Mouse (Mus musculus) limb, embryonic 14.5 days (tissue): Measurements from ENCODE around the gene Ccr7. TPM values are rescaled to one million over a fixed set of nuclear protein-coding genes. Genes with fewer than 3 reads are reported as not detected.

Source experiments
- ATAC-seq: fragments of 200-750 bp; cut with Nextera tagmentation; 2 replicates; pipeline ENCODE4 v1.8.0; 2017; ENCODE audit warnings: low read depth, moderate number of reproducible peaks, moderate TSS enrichment; ENCODE audit not compliant: low FRiP score
- DNase-seq: peaks from one replicate; pipeline ENCODE4 v3.0.0-alpha.2; 2015; ENCODE audit warnings: low spot score
- H3K27ac ChIP-seq: fragments of 300-500 bp; sonication (generic); replicated peaks from 2 replicates; pipeline ENCODE4 v1.5.1; 2014; ENCODE audit warnings: low read depth, mild to moderate bottlenecking, low read length, moderate library complexity, mixed read lengths
- H3K27me3 ChIP-seq: fragments of 300-500 bp; sonication (generic); 2 replicates; pipeline ENCODE4 v1.6.1; 2014; ENCODE audit warnings: low read length, mixed read lengths; ENCODE audit not compliant: control insufficient read depth, insufficient read depth
- H3K36me3 ChIP-seq: fragments of 300-500 bp; sonication (generic); 2 replicates; pipeline ENCODE4 v1.6.1; 2014; ENCODE audit warnings: mild to moderate bottlenecking, low read length, moderate library complexity, mixed read lengths; ENCODE audit not compliant: control insufficient read depth, insufficient read depth
- H3K4me1 ChIP-seq: fragments of 300-500 bp; sonication (generic); 2 replicates; pipeline ENCODE4 v1.6.1; 2014; ENCODE audit warnings: antibody characterized with exemption, low read length, mixed read lengths; ENCODE audit not compliant: control insufficient read depth, insufficient read depth
- H3K4me2 ChIP-seq: fragments of 300-500 bp; sonication (generic); replicated peaks from 2 replicates; pipeline ENCODE4 v1.6.1; 2014; ENCODE audit warnings: low read depth, mild to moderate bottlenecking, low read length, moderate library complexity; ENCODE audit not compliant: severe bottlenecking
- H3K4me3 ChIP-seq: fragments of 300-500 bp; sonication (generic); replicated peaks from 2 replicates; pipeline ENCODE4 v1.5.1; 2014; ENCODE audit warnings: low read length
- H3K9ac ChIP-seq: fragments of 300-500 bp; sonication (generic); 2 replicates; pipeline ENCODE4 v1.6.1; 2014; ENCODE audit warnings: mild to moderate bottlenecking, low read depth, low read length, moderate library complexity; ENCODE audit not compliant: severe bottlenecking
- H3K9me3 ChIP-seq: fragments of 300-500 bp; sonication (generic); 2 replicates; pipeline ENCODE4 v1.6.1; 2016; ENCODE audit warnings: low read length; ENCODE audit not compliant: control insufficient read depth
- POLR2A ChIP-seq: fragments of 200-500 bp; IDR thresholded peaks from 2 replicates; pipeline ENCODE4 v1.8.0; 2012; ENCODE audit warnings: inconsistent platforms, mild to moderate bottlenecking, moderate library complexity, borderline replicate concordance; ENCODE audit not compliant: insufficient read depth, insufficient read length; ENCODE audit errors: extremely low read depth
- WGBS: fragments of 180-500 bp; shearing (Covaris S2); extraction: QIAGEN DNeasy Blood & Tissue Kit; methylation state at CpG from one replicate; pipeline ENCODE4 v1.1.7; 2014; 5-methylcytosine and 5-hydroxymethylcytosine counted together
- polyA plus RNA-seq, 2 experiments: library from polyadenylated mRNA; depleted of rRNA in 1 of 2; stranded (reverse) in 1 of 2; unstranded in 1 of 2; fragments of >200 nt; fragmentation: Nextera tagmentation in 1 of 2; extraction: Ambion mirVana in 1 of 2; gene quantifications; 2 replicates each; pipeline versions ENCODE4 v1.2.1 to v1.2.3; 2012 to 2014

Gene Ccr7
- polyA plus RNA-seq, 2 experiments: 0.65 to 0.94 TPM

DNA sequence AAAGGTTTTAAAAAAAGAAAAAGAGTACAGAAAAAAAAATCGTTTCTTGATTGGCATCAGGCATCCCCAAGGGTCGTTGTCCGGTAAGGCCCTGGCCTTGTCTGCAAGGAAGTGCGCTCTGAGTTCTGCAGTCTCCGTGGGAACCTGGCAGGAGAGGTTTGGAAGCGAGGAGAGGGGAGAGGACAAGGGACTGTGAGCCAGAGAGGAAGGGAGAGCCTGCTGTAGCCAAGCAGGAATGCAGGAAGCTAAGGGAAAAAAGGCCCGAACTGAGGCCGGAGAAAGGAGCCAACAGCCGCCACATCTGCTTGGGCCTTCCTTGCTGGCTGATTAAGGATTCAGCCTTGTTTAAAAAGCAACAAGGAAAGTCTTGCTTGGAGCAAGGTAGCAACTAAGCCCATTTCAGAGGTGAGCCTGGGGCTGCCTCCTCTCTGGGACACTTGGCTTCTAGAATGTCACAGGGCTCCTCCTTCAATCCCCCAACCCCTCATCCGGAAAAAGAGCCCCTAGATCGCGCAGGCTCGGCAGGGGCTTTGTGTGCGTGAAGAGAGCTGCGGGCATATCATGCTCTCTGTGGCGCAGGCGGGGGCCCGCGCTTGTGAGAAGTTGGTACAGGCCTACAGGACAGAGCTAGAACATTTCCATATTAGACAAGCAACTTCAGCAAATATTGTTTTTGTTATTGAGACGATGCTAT is 34.2 kb downstream of the Ccr7 start:
- Histone ChIP-seq H3K36me3 (no peaks in the 10 kb centered on the region), H3K9me3 (no peaks in the 10 kb centered on the region), H3K4me2 (no peak overlapping the region), H3K9ac (peak overlapping the region; percentile 29; the same call in 1 of the 2 replicates), H3K27me3 (no peaks in the 10 kb centered on the region), H3K4me3 (no peak overlapping the region), H3K27ac (peak overlapping the region; percentile 85), H3K4me1 (peaks cover 28% of the 10 kb centered on the region)
- no peak for TF ChIP-seq POLR2A
- ATAC-seq (peak; percentile 15; the same call in 1 of the 2 replicates), DNase-seq (no peak)
- 44% methylated on average over 20 of the region's 20 CpGs for WGBS

DNA sequence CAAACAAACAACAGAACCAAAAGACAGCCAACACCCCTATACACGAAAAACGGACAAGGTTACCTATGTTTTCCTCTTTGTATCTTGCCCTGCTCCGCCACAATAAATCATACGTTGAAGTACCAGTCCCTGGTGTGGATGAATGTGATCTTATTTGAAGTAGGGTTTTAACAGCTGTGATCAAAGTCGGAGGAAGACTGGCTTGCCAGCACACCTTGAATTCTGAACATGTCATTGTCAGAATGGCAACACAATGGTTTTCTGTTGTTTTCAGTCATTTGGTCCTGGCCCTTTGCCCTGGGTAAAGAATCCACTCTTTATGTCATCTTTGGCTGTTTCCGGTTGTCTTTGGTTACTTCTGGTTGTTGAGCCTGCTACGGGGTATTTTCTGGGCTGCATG is 35.9 kb downstream of the Ccr7 start:
- 75% methylated on average over 7 of the region's 7 CpGs for WGBS
- Histone ChIP-seq H3K9ac (no peak overlapping the region), H3K27ac (no peak overlapping the region), H3K4me2 (no peak overlapping the region), H3K36me3 (no peaks in the 10 kb centered on the region), H3K4me1 (peaks cover 16% of the 10 kb centered on the region), H3K9me3 (no peaks in the 10 kb centered on the region), H3K4me3 (no peak overlapping the region), H3K27me3 (no peaks in the 10 kb centered on the region)
- DNase-seq (no peak), ATAC-seq (no peak)
- no peak for TF ChIP-seq POLR2A

DNA sequence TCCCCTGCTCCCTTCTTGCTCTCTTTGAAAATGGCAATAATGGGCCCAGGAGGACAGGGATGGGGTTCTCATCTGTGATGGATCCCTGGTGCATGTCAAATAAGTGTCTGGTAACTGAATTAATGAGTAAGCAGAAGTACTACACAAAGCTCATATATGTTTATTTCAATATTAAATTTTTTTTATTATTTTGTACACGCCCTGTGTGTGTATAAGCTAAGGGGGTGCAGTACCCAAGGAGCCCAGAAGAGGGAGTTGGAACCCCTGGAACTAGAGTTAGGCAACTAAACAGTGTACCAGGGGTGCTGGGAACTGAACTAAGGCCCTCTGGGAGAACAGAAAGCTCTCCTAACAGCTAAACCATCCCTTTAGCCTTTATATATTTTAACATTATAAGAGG is 36.5 kb downstream of the Ccr7 start:
- H3K9ac ChIP-seq: no peak overlapping the region
- no peak for ATAC-seq
- no peak for TF ChIP-seq POLR2A
- DNase-seq: no peak
- H3K4me2 ChIP-seq: no peak overlapping the region
- no peaks in the 10 kb centered on the region for H3K9me3 ChIP-seq
- no peaks in the 10 kb centered on the region for H3K36me3 ChIP-seq
- H3K27ac ChIP-seq: no peak overlapping the region
- H3K4me1 ChIP-seq: peaks cover 16% of the 10 kb centered on the region
- H3K27me3 ChIP-seq: no peaks in the 10 kb centered on the region
- 95% methylated on average over 1 of the region's 1 CpGs for WGBS
- H3K4me3 ChIP-seq: no peak overlapping the region

DNA sequence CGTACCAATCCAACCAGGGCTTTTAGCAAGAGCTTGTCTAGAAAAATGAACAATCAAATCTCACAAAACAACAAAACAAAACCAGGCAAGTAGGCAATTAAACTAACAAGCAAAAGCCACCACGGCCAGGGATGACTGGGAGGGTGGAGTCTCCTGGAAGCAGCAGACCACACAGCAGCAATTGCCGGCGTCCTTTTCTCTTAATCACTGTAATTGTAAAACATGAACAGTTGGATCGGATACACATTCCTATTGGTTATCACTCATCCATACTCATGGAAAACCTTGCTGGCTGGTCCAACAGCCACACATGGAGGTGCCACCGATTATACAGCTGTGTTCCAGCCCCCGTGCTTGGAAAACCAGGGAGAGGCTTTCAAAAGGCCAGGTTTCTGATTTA is 37.0 kb downstream of the Ccr7 start:
- Histone ChIP-seq H3K27me3 (no peaks in the 10 kb centered on the region), H3K9me3 (no peaks in the 10 kb centered on the region), H3K4me3 (no peak overlapping the region), H3K27ac (no peak overlapping the region), H3K9ac (no peak overlapping the region), H3K36me3 (no peaks in the 10 kb centered on the region), H3K4me1 (peaks cover 20% of the 10 kb centered on the region), H3K4me2 (no peak overlapping the region)
- no peak for ATAC-seq
- WGBS: 54% methylated on average over 7 of the region's 7 CpGs
- TF ChIP-seq POLR2A: no peak
- no peak for DNase-seq

DNA sequence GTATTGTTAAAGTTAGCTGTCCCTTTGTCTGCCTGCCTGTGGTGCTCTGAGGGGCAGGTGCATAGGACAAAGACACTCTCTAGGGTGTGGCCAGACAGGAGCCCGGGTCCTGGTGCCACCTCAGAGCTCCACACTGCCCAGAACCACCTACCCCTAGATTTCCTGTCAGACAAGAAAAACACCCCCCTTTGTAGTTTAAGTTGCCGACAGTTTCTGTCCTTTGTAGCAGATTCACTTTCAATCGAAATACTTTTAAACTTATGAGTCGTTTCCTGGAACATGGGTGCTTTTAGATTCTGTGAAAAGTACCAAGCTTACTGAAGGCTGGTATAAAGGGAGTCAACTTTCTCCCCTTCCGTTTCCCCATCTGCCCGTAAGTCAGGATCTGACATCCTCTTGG is 38.9 kb downstream of the Ccr7 start:
- Histone ChIP-seq H3K4me1 (peaks cover 18% of the 10 kb centered on the region), H3K27ac (no peak overlapping the region), H3K36me3 (no peaks in the 10 kb centered on the region), H3K9me3 (no peaks in the 10 kb centered on the region), H3K4me2 (no peak overlapping the region), H3K27me3 (no peaks in the 10 kb centered on the region), H3K4me3 (no peak overlapping the region), H3K9ac (no peak overlapping the region)
- 81% methylated on average over 6 of the region's 6 CpGs for WGBS
- no peak for DNase-seq
- no peak for TF ChIP-seq POLR2A
- ATAC-seq: no peak
